Mouse (Mus musculus): ENCODE data around the gene Adamtsl2.

Adamtsl2 gene

GRCm38 (mm10) chr2:27079152-27079584 lies at the start of gene Adamtsl2:
TSS of gene Adamtsl2 (plus strand) at chr2:27079379.
- peak; percentile 80 for DNase-seq

GRCm38 (mm10) chr2:27032361-27032760 lies 46.8 kb upstream of the Adamtsl2 start:
- DNase-seq = no peak

GRCm38 (mm10) chr2:27036003-27036402 lies 43.2 kb upstream of the Adamtsl2 start:
- no peak for DNase-seq

GRCm38 (mm10) chr2:27037008-27037407 lies 42.2 kb upstream of the Adamtsl2 start:
- no peak for DNase-seq

GRCm38 (mm10) chr2:27038596-27038995 lies 40.6 kb upstream of the Adamtsl2 start:
- peak; percentile 86 for DNase-seq

- peak; percentile 54 for DNase-seq
Observed at GRCm38 (mm10) chr2:27039286-27039685, 39.9 kb upstream of the Adamtsl2 start.

GRCm38 (mm10) chr2:27042131-27042844 lies 36.9 kb upstream of the Adamtsl2 start:
- no peak for DNase-seq

- peak; percentile 91 for DNase-seq
Observed at GRCm38 (mm10) chr2:27043461-27043860, 35.7 kb upstream of the Adamtsl2 start.

- DNase-seq = no peak
Observed at GRCm38 (mm10) chr2:27044166-27044565, 35.0 kb upstream of the Adamtsl2 start.

- no peak for DNase-seq
Observed at GRCm38 (mm10) chr2:27044641-27045040, 34.5 kb upstream of the Adamtsl2 start.

GRCm38 (mm10) chr2:27045979-27046770 lies 33.0 kb upstream of the Adamtsl2 start:
- no peak for DNase-seq

GRCm38 (mm10) chr2:27049408-27049807 lies 29.8 kb upstream of the Adamtsl2 start:
- no peak for DNase-seq

GRCm38 (mm10) chr2:27058251-27058650 lies 20.9 kb upstream of the Adamtsl2 start:
- no peak for DNase-seq

GRCm38 (mm10) chr2:27058751-27059150 lies 20.4 kb upstream of the Adamtsl2 start:
- no peak for DNase-seq

- no peak for DNase-seq
Observed at GRCm38 (mm10) chr2:27059187-27059586, 20.0 kb upstream of the Adamtsl2 start.

- no peak for DNase-seq
Observed at GRCm38 (mm10) chr2:27067124-27067523, 12.1 kb upstream of the Adamtsl2 start.

GRCm38 (mm10) chr2:27067996-27068395 lies 11.2 kb upstream of the Adamtsl2 start:
- no peak for DNase-seq

- no peak for DNase-seq
Observed at GRCm38 (mm10) chr2:27069646-27070045, 9.5 kb upstream of the Adamtsl2 start.

GRCm38 (mm10) chr2:27070247-27070813 lies 8.8 kb upstream of the Adamtsl2 start:
- DNase-seq = peak; percentile 76

- DNase-seq = no peak
Observed at GRCm38 (mm10) chr2:27071137-27071536, 8.0 kb upstream of the Adamtsl2 start.

- no peak for DNase-seq
Observed at GRCm38 (mm10) chr2:27071978-27072377, 7.2 kb upstream of the Adamtsl2 start, which contains the start of gene Mymk. TSS of gene Mymk (minus strand) at chr2:27072179.

- DNase-seq = no peak
Observed at GRCm38 (mm10) chr2:27073407-27073806, 5.8 kb upstream of the Adamtsl2 start.

GRCm38 (mm10) chr2:27074804-27075203 lies 4.4 kb upstream of the Adamtsl2 start:
- DNase-seq = no peak

GRCm38 (mm10) chr2:27075485-27075884 lies 3.7 kb upstream of the Adamtsl2 start:
- DNase-seq = peak; percentile 44

Data from thymus, postnatal 14 days (tissue).